Mouse (Mus musculus): ENCODE data around the gene Usp45. TPM values are rescaled to one million over a fixed set of nuclear protein-coding genes. Genes with fewer than 3 reads are reported as not detected.

The Usp45 gene
- polyA plus RNA-seq, 1 experiment from 2014 or later: 11.5 TPM

GRCm38 (mm10) chr4:21766171-21766862, 639 bp upstream of the Usp45 start:
- 25% methylated on average over 14 of the region's 14 CpGs for WGBS
- H3K36me3 ChIP-seq: no peaks in the 10 kb centered on the region
- no peak for ATAC-seq (ENCODE audit: low FRiP score, low read depth)
- H3K4me1 ChIP-seq: 0 out of 2 replicates have a peak, but pooled peaks cover 7% of the 10 kb centered on the region
- peak overlapping the region; percentile 56 for H3K4me3 ChIP-seq
- H3K4me2 ChIP-seq (replicated peaks): peak overlapping the region; percentile 79
- no peaks in the 10 kb centered on the region for H3K27me3 ChIP-seq
- H3K27ac ChIP-seq: no peak overlapping the region
- no peaks in the 10 kb centered on the region for H3K9me3 ChIP-seq
- H3K9ac ChIP-seq: peak overlapping the region; percentile 58

- 82% methylated on average over 1 of the region's 1 CpGs for WGBS
- ATAC-seq (ENCODE audit: low FRiP score, low read depth): no peak
- Histone ChIP-seq H3K4me3 (no peak overlapping the region), H3K27me3 (no peaks in the 10 kb centered on the region), H3K4me2 (replicated peaks) (no peak overlapping the region), H3K4me1 (0 out of 2 replicates have a peak, but pooled peaks cover 7% of the 10 kb centered on the region), H3K27ac (no peak overlapping the region), H3K36me3 (no peaks in the 10 kb centered on the region), H3K9ac (no peak overlapping the region), H3K9me3 (no peaks in the 10 kb centered on the region)
Measured at GRCm38 (mm10) chr4:21771064-21771463, 4.1 kb downstream of the Usp45 start.

GRCm38 (mm10) chr4:21772306-21772705, 5.3 kb downstream of the Usp45 start:
- WGBS: 98% methylated on average over 1 of the region's 1 CpGs
- H3K4me2 ChIP-seq (replicated peaks): no peak overlapping the region
- no peak overlapping the region for H3K9ac ChIP-seq
- ATAC-seq (ENCODE audit: low FRiP score, low read depth): no peak
- no peaks in the 10 kb centered on the region for H3K36me3 ChIP-seq
- no peak overlapping the region for H3K4me3 ChIP-seq
- no peaks in the 10 kb centered on the region for H3K9me3 ChIP-seq
- peaks cover 3% of the 10 kb centered on the region for H3K4me1 ChIP-seq
- H3K27me3 ChIP-seq: no peaks in the 10 kb centered on the region
- no peak overlapping the region for H3K27ac ChIP-seq

- Histone ChIP-seq H3K27me3 (no peaks in the 10 kb centered on the region), H3K4me1 (peaks cover 10% of the 10 kb centered on the region), H3K36me3 (peaks cover 6% of the 10 kb centered on the region), H3K9me3 (no peaks in the 10 kb centered on the region), H3K4me3 (peak overlapping the region; percentile 78), H3K9ac (peak overlapping the region; percentile 85), H3K27ac (no peak overlapping the region), H3K4me2 (replicated peaks) (peak overlapping the region; percentile 63)
- under 1% methylated on average over 45 of the region's 46 CpGs for WGBS
- ATAC-seq (ENCODE audit: low FRiP score, low read depth): peak; percentile 97
Measured at GRCm38 (mm10) chr4:21776091-21776945, 9.4 kb downstream of the Usp45 start.

GRCm38 (mm10) chr4:21776946-21777265, 9.9 kb downstream of the Usp45 start:
- peak overlapping the region; percentile 63 for H3K4me2 ChIP-seq (replicated peaks)
- 6% methylated on average over 9 of the region's 9 CpGs for WGBS
- no peak overlapping the region for H3K27ac ChIP-seq
- H3K36me3 ChIP-seq: peaks cover 12% of the 10 kb centered on the region
- H3K4me3 ChIP-seq: peak overlapping the region; percentile 78
- H3K27me3 ChIP-seq: no peaks in the 10 kb centered on the region
- H3K9ac ChIP-seq: peak overlapping the region; percentile 85
- H3K4me1 ChIP-seq: peaks cover 10% of the 10 kb centered on the region
- ATAC-seq (ENCODE audit: low FRiP score, low read depth): no peak
- no peaks in the 10 kb centered on the region for H3K9me3 ChIP-seq

GRCm38 (mm10) chr4:21780816-21781726, 14.1 kb downstream of the Usp45 start:
- Histone ChIP-seq H3K4me2 (replicated peaks) (no peak overlapping the region), H3K4me1 (peaks cover 10% of the 10 kb centered on the region), H3K9me3 (no peaks in the 10 kb centered on the region), H3K27ac (no peak overlapping the region), H3K27me3 (no peaks in the 10 kb centered on the region), H3K4me3 (no peak overlapping the region), H3K36me3 (peaks cover 46% of the 10 kb centered on the region), H3K9ac (no peak overlapping the region)
- no peak for ATAC-seq (ENCODE audit: low FRiP score, low read depth)
- 96% methylated on average over 12 of the region's 12 CpGs for WGBS

GRCm38 (mm10) chr4:21786268-21786667, 19.3 kb downstream of the Usp45 start:
- H3K9ac ChIP-seq: no peak overlapping the region
- no peak overlapping the region for H3K27ac ChIP-seq
- ATAC-seq (ENCODE audit: low FRiP score, low read depth): no peak
- no peaks in the 10 kb centered on the region for H3K9me3 ChIP-seq
- H3K27me3 ChIP-seq: no peaks in the 10 kb centered on the region
- WGBS: 93% methylated on average over 12 of the region's 12 CpGs
- H3K4me3 ChIP-seq: no peak overlapping the region
- H3K36me3 ChIP-seq: peaks cover 77% of the 10 kb centered on the region
- no peak overlapping the region for H3K4me2 ChIP-seq (replicated peaks)
- no peaks in the 10 kb centered on the region for H3K4me1 ChIP-seq

- ATAC-seq (ENCODE audit: low FRiP score, low read depth): no peak
- no peak overlapping the region for H3K4me2 ChIP-seq (replicated peaks)
- no peaks in the 10 kb centered on the region for H3K9me3 ChIP-seq
- no peak overlapping the region for H3K27ac ChIP-seq
- H3K36me3 ChIP-seq: peaks cover 65% of the 10 kb centered on the region
- H3K4me1 ChIP-seq: no peaks in the 10 kb centered on the region
- 92% methylated on average over 6 of the region's 6 CpGs for WGBS
- no peak overlapping the region for H3K4me3 ChIP-seq
- no peaks in the 10 kb centered on the region for H3K27me3 ChIP-seq
- H3K9ac ChIP-seq: no peak overlapping the region
Measured at GRCm38 (mm10) chr4:21788903-21789302, 21.9 kb downstream of the Usp45 start.

GRCm38 (mm10) chr4:21789836-21790235, 22.9 kb downstream of the Usp45 start:
- H3K4me2 ChIP-seq (replicated peaks): no peak overlapping the region
- no peak overlapping the region for H3K9ac ChIP-seq
- H3K9me3 ChIP-seq: no peaks in the 10 kb centered on the region
- no peaks in the 10 kb centered on the region for H3K4me1 ChIP-seq
- no peaks in the 10 kb centered on the region for H3K27me3 ChIP-seq
- no peak for ATAC-seq (ENCODE audit: low FRiP score, low read depth)
- WGBS: 87% methylated on average over 4 of the region's 4 CpGs
- peaks cover 58% of the 10 kb centered on the region for H3K36me3 ChIP-seq
- H3K27ac ChIP-seq: no peak overlapping the region
- no peak overlapping the region for H3K4me3 ChIP-seq

GRCm38 (mm10) chr4:21793631-21794030, 26.7 kb downstream of the Usp45 start:
- Histone ChIP-seq H3K4me3 (no peak overlapping the region), H3K9ac (no peak overlapping the region), H3K27me3 (no peaks in the 10 kb centered on the region), H3K27ac (no peak overlapping the region), H3K4me2 (replicated peaks) (no peak overlapping the region), H3K4me1 (no peaks in the 10 kb centered on the region), H3K36me3 (peaks cover 49% of the 10 kb centered on the region), H3K9me3 (no peaks in the 10 kb centered on the region)
- ATAC-seq (ENCODE audit: low FRiP score, low read depth): no peak
- 52% methylated on average over 3 of the region's 3 CpGs for WGBS

GRCm38 (mm10) chr4:21801013-21801412, 34.1 kb downstream of the Usp45 start:
- ATAC-seq (ENCODE audit: low FRiP score, low read depth): no peak
- no peaks in the 10 kb centered on the region for H3K27me3 ChIP-seq
- no peaks in the 10 kb centered on the region for H3K4me1 ChIP-seq
- no peaks in the 10 kb centered on the region for H3K9me3 ChIP-seq
- H3K4me2 ChIP-seq (replicated peaks): no peak overlapping the region
- WGBS: 96% methylated on average over 1 of the region's 1 CpGs
- H3K36me3 ChIP-seq: peaks cover 72% of the 10 kb centered on the region
- H3K27ac ChIP-seq: no peak overlapping the region
- no peak overlapping the region for H3K4me3 ChIP-seq
- no peak overlapping the region for H3K9ac ChIP-seq

- no peak for ATAC-seq (ENCODE audit: low FRiP score, low read depth)
- WGBS: 88% methylated on average over 2 of the region's 2 CpGs
- Histone ChIP-seq H3K36me3 (peaks cover 76% of the 10 kb centered on the region), H3K27me3 (no peaks in the 10 kb centered on the region), H3K27ac (no peak overlapping the region), H3K4me1 (no peaks in the 10 kb centered on the region), H3K4me3 (no peak overlapping the region), H3K9me3 (no peaks in the 10 kb centered on the region), H3K9ac (no peak overlapping the region), H3K4me2 (replicated peaks) (no peak overlapping the region)
Measured at GRCm38 (mm10) chr4:21801620-21802019, 34.7 kb downstream of the Usp45 start.

All from limb, embryonic 13.5 days (tissue).